Mouse (Mus musculus): ENCODE measurements around the gene Plcl2.

Gene Plcl2

DNA sequence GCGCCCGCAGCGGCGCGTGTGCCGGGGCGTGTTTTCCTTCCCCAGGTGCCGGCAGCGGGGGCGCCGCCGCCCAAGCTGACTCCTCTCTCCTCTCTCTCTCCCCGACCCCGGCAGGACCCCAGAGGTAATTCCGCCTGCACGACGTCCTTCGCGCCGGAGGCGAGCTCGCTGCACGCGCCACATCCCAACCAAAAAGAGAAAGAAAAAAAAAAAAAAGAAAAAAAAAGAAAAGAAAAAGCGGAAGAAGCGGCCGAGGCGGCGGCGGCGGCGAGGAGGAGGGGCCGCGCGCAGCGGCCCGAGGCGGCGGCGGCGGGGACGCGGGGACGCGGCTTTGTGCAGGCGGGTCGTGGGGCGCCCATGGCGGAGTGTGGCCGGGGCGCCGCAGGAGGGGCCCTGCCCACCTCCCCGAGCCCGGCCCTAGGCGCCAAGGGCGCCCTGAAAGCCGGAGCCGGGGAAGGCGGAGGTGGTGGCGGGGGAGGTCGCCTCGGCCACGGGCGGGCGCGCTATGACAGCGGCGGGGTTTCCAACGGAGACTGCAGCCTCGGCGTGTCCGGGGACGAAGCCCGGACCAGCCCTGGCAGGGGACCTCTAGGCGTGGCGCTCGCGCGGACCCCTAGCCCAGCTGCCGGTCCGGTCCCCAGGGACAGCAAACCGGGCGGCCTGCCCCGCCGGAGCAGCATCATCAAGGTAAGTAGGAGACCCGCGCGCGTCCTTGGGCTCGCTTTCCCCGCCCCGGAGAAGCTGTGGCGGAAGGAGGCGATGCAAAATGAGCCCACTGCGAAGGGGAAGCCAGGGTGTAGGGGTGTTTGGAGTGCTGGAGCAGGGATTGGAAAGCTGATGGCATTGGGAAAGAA is at the start of gene Plcl2:
Gene Plcl2 (plus strand): TSS at position 153 of the 854 bp plus-strand sequence.
- DNase-seq, result peak; percentile 48

DNA sequence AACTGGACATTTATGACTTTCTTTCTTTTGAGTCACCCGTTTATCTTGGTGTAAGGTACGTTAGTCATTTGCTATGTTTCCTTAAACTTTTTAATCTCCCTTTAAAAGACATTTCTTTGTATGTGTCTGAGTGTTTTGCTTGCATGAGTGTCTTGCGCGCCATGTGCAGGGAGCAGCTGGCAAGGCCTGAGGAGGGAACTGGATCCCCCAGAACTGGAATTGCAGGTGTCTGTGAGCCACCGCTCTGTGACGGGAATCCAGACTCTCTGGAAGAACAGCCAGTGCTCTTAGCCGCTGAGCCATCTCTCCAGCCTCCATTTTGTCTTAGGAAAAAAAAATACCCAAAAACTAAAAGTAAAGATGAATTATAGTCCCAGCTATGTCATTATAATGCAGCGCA is 48.9 kb upstream of the Plcl2 start:
- no peak for DNase-seq

DNA sequence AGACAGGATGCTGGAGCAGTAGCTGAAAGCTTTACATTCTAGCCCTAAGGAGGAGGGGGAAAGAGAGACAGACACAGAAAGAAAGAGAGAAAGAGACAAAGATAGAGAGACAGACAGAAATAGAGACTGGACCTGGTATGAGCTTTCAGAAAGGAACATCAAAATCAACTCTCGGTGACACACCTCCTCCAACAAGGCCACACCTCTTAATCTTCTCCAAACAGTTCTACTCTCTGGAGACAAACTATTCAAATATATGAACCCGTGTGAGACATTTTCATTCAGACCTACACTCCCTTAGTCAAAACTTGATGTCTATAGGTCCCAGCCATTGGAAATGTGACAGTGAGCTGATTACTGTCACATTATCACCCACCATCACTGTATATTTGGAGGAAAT is 41.8 kb upstream of the Plcl2 start:
- no peak for DNase-seq

DNA sequence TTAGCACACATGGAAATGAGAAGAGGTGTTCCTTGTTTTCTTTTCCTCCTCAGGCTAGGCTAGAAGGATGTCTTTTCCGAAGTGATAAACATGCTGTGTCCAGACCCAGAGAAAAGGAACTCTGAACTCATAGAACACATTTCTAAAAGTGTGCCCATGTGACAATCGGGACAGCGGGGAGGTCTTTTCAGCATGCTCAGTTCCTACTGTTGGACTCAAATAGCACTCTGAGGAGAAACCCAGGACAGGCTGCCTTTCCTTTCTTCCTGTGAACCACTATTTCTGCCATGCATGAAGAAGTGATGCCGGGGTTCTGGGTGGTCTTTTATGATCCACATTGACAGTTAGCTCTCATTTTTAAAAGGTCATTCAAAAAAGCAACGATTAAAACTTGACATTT is 40.1 kb upstream of the Plcl2 start:
- no peak for DNase-seq

DNA sequence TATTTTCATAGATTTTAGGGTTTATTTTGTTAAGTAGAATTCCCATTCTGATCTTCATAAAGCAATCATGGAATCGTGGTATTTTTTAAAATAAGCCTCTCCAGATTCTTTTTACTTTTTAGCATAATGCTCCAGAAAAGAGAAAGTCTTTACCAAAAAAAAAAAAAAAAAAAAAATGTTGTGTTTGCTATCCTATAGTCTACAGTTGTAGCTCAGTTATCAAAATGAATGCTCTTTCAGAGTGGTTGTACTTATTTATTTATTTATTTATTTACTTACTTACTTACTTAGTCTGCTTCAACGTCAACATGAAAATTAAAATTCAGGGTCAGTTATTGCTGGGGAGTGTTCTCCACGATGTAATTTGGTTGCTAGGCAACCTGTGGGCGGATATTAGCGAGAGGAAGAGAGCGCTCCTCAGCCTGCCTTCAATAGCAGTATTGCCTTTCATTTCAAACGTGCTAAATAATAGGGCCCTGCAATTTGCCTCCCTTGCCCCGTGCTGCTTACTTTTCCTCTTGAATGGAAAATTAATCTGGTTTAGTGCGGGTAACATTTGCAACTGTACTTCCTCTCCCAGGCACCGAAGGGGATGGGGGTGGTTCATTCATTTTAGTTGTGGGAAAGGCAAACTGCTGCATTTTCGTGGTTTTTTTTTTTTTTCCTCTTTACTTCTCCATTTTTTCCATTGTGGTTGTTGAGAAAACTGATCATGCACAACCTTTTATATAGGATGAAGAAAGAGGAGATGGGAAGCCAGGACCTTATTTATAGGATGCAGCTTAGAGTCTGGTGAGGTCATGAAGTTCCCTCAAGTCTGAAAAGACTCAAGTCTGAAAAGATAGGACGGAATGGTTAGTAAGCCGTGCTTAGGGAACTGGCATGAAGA is 39.4 kb upstream of the Plcl2 start:
- peak; percentile 34 for DNase-seq

DNA sequence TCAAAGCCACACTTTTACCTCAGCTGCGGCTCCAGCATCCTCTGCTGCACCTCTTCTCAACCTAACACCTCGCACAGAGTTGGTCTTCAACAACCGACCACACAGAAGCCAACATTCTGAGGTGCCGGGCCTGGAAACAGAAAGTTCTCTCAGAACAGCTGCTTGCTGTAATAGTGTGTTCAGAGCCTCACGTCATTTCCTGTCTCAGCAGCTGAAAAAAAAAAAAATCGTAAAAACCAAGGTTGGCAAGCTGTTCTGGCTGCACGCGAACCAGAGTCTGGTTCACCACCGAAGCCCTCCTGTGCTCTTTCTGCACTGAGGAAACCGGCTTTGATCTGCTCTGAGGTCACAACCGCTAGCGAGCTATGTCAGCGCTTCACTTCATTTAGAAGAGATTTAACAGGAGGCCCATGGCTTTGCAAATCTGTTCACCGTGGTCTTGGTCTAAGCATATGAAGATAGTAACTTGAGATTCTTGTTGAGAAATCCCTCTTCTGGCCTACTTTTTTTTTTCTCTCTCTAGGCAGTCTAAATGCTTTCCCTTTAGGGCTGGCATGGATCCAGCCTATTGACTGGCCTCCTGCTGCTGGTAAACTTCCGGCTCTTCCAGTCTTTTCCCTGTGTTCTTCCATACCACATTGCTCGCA is 38.6 kb upstream of the Plcl2 start:
- DNase-seq, result peak; percentile 48

DNA sequence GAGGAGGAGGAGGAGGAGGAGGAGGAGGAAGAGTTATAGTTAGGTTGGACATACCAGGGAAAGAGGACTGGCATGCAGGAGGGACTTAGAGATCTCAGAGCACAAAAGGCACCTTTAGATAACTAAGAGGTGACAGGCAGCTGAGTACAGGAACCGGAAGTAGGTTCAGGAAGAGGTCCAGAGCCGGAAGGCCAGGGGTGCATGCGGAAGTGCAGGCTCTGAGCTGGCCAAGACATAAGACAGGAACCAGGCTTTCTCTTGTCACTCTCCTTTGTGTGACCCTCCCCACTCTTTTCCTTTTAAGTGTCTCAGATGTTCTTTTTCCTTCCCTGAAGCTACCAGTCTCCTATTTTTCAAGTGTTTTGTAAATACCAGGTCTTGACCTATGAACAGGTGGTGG is 38.0 kb upstream of the Plcl2 start:
- peak; percentile 23 for DNase-seq

DNA sequence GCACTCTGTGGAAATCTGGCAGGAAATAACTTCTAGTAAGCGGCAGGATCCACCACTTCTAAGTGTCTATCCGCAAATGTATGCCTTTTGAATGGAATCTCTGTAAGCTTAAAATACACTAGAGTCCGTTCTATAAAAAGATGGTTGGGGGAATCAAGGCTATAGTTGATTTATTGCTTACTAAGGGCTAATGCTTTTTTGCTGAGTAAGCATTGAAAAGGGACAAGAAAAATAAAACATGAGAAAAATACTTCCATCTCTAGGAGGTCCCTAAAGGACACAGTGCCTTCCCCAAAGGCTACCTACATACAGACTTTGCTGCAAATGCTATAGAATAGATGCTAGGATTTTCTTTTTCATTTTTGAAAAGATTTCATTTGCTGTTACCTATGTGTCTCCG is 31.9 kb upstream of the Plcl2 start:
- no peak for DNase-seq

DNA sequence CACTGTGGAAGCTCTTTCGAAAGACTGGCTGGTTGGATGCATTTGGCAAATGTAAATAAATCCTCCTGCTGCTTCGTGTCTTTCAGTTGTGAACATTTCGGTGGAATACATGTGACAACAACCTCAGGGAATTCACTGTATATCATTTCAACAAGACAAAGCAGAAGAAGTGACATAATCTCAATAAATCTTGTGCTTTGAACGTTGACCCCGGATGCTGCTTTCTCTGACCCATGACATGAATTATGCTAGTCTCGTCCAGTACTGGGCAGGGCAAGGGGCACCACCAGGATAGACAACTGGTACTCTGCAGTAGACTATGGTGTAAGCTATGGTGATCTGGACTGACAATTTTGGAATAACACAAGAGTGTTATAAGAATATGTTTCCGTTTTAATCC is 28.3 kb upstream of the Plcl2 start:
- DNase-seq, result no peak

DNA sequence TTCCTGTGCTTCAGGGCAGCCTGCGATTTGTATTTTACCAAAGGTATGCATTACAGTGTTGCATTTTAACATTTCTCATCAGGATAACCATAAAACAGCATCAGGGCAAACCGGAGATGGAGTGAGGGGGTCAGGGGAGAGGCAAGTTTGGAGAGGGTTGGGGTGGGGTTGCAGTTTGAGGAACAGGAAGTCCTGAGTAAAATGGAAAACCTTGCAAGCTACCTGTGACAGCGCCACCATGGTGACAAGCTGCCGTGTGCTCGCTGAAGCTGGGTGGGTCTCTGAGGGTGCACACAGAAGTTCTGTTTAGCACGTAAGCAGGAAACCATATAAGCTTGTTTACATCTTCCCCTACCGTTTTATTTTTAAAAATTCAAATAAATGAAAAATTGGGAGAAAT is 25.5 kb upstream of the Plcl2 start:
- DNase-seq, result no peak

DNA sequence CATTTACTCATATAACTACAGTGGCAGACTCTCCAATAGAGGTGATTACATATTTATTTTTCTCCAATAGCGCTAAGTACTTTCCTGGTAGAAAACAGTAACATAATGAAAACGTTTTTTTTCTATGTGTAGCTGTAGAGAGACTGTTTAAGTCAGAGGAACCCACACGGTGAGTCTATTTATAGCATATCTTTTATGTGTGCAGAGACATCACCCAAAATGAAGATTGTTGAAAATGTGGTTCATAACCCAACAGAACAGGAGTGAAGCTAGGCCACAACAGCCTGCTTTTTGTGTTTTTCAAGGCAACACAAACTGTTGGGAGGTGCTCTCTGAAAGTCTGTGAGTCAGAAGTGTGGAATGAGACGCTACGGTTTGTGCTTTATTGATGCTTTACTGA is 24.2 kb upstream of the Plcl2 start:
- no peak for DNase-seq

DNA sequence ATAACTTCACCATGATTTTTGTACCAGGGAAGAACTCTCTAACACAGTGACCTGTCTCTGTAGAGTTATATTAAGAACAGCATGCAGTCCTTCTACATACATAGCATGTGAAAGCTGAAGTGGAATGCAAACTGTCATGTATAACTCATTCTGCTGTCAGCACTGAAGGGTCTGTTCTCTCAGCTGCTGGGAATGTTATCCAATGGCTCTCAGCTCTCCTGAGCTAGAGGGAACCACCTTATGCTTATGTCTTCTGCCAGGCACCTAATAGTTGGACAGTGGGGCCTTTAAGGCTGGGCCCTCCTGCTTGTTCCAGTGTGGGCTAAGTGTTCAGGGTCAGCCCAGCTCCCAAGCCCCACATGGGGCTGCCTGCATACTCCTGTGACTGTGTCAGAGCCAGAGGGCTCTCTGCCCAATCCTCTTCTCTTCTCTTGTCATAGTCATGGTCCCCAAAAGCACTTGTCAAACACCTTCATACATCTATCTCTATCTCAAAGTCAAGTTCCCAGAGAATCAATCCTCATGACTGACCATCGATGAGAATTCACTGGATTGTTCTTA is 22.1 kb upstream of the Plcl2 start:
- no peak for DNase-seq

DNA sequence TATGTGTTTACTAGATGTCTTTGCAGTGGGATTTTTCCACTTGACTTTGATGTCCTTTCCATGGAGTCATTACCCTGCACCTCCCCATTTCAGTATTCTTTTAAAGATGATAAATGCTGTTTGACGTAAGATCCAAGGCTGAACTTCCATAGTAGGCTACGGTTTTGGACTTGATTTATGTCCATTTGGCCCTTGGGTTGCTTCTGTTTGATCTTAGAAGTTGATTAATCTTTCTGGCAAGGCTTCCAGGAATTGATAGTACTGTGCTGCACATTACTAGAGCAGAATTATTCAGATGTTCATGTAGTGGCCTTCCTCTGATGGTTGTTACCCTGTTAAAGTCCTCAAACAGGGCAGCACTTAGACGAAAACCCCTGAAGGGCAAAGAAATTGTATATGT is 21.5 kb upstream of the Plcl2 start:
- no peak for DNase-seq

DNA sequence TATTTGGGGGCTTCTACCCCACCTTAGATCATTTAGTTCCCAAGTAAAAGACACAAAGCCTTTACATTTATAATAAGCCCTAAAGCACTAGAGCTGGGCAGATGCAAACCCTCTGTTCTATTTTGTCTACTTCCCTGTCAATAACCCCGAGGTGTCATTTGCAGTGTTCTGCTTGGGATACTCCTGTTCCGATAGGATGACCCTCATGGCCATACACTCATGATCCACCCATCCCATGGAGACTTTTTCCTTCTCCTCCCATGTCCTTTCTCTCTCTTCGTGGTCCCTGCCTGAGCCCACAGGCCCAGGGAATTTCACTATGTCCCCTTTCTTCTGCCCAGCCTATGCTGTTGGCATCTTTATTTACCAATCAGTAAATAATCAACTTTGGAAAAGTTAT is 20.8 kb upstream of the Plcl2 start:
- DNase-seq, result no peak

DNA sequence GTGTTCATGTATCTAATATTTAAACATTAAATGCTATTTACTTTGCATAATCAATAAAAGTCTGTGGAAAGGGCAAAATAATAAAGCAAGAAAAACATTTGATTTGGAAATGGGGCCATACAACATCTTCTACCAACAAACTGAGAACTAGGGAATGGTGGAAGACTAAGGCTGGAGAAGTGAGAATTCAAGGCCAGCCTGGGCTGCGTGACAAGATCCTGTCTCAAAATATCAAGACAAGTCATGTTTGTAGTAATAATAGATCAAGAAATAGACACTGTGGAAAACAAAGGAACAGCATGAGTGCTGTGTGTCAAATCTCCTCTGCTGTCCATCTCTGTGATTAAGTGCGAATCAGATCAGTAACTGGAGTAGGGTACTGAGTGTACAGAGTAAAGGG is 20.3 kb upstream of the Plcl2 start:
- no peak for DNase-seq

DNA sequence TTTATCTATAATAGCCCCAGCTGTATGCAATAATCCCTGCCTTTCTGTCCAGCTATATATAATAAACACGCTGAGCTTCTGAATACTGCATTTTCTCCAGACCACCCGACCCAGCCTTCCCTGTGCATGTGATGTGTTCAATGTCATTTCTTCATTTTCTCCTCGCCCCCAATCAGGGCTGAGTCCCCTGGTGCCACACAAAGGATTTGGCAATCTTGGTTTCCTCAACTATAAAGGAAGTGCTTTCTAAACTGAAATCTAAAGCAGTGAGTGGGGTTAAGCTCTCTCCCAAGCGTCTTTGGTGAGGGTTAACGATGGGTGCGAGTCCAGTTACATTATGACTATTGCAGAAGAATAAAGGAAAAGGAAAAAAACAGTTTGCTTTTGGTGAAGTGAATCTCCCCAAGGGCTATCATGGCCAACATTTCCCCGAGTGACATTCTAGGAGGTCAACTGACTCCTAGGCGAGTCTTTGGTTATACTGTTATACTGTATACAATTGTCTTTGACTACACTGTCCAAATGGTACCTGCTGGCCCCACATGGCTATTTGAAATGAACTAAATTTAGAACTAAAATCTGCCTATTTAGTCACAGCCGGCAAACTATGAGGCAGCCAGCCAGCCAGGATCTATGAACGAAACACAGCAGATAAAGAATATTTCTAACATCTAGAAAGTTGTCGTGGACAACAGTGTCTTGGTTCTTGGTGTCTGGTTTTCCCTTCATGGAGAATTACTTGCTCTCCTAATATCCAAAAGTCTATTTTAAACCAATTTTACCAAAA is 18.4 kb upstream of the Plcl2 start:
- DNase-seq, result no peak

DNA sequence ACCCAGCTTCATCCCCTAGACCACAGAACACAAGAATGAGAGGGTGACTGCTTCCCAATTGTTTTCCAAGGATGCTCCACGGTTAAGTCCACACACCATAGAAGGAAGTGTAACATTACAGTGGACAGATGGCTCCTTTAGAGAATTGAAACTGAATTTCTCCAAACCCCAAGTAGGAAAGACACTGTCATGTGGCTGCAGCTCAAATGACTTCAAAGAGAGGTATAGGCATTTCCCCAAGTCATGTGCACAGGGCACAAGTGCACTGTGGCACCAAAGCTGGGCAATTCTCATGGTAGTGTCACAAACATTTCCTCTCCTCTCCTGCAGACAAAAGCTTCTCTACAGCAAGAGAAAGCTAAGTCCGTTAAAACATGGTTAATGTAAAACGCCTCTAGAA is 17.7 kb upstream of the Plcl2 start:
- no peak for DNase-seq

DNA sequence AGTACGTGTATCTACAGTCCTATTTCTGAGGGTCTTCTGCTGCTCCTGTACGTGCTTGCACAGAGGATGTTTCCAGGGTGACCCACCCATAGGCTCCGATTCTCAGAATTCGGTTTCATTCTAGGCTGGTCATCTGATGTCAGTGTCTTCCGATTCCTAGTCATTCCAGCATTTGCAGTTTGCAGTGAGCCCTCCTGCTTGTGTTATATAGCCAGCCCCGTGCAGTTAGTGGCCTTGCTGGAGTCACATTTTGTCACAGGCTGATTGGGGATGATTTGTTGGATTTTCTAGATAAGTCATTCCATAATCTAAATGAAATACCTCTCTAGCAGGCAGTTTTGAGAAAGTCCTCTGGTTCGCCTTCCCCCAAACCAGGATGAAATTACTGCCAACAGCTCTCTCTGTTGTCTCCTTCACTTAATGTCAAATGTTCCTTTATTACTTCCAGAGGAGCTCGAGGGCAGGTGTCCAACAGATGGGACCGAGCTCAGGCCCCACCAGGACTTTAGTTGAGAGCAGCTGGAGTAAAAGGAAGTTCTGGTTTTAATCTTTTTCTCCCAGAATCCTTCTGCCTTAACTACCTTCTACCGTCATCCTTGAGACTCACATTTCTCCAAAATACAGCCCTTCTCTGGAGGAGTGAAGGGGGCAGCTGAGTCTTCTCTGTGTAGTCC is 13.8 kb upstream of the Plcl2 start:
- no peak for DNase-seq

DNA sequence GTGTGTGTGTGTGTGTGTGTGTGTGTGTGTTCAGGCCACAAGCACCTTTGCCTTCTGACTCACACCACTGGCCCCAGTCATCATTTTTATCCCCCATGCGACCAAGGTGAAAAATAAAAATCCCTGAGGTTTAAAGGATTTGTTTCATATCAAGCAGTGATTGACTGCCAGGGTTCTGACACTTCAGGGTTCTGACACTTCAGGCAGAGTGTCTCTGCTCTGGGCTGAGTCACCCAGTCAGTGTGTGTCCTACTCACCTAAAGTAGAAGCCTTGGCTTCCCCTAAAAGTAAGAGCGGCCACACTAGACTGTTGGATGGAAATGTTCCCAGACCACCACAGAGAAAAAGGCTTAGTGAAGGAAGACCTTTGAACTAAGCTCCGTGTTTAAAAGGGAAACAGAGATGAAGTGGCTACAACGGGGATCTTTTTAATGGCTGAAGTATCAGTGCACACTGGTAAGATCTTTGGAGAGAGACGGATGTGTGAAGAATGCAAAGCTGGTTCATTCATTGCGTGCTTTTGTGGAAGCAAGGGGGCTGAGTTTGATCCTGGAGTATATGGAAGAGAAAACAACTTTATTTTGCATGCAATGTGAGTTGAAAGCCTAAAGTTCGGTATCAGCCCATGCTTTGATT is 11.0 kb upstream of the Plcl2 start:
- no peak for DNase-seq

DNA sequence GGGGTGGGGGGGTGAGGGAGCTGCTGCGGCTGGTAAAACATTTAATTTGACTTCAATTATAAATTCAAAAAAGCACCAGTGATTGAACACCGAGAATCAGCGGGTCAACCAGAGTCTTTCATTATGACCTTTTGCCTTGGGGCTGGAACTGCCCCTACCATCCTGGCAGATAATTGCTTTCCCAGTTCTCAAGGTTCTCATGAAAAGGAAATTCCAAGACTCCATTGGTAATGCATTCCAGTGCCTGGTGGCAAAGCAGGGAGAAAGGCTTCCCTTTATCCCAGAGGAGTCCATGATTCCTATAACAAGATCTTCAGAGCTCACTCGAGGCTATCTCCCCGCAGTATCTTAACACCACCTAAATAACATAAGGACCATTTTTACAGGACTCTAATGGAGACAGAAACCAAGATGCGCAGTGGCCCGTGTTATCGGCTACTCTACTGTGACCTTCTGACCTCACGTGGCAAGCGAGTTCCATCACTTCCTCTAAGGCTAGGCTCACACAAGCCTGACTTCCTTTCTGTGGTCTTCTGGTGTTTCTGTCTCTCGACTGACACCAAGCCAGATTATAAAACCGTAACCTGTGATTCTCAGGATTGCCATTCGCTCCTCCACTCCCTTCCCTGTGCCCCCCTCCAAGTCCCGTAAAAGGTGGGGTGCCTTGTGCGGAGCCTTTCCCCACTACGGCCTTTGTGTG is 10.0 kb upstream of the Plcl2 start:
- DNase-seq, result no peak

DNA sequence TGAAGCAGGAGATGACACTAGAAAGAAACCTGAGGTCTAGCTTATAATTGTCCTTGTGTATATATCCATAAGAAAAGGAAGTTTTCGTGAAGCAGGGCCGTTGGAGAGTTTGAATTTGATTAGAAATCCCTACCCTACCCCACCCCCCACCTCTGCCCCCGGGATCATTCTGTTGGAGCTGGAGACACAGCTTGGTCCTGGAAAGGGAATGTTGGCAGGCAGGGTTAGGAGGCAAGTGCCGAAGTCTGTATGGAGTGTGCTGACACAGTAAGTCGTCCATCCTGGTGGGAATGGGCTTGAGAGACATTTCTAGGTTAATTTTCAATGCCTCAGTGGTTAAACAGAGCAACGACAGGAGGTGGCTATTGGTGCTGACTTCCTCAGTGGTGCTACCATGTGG is 8.4 kb upstream of the Plcl2 start:
- DNase-seq, result no peak

Data from lung, postnatal 14 days (tissue).